Mouse (Mus musculus): ENCODE measurements around the gene Fastk. TPM values are rescaled to one million over a fixed set of nuclear protein-coding genes. Genes with fewer than 3 reads are reported as not detected.

Fastk gene
- polyA plus RNA-seq, 1 experiment from 2014 or later, result 93.7 TPM

DNA sequence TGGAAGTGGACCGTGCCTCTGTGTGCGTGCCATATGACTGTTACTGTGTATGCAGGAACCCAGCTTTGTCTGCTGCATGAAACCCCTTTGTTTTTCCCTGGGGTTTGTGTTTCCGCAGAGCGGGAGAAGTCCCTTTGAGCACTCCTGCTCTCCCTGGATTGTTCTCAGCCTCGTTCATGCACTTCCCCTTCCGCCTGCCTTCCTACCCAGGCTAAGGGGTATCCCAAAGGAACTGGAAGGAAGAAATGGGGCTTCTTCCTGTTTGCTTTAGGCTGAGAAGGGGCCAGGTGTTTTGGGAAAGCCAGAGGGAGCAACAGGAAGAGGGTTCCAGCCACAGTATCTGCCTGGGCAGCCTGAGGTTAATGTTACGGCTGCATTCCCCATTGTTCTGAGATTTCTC is 10.5 kb upstream of the Fastk start:
- H3K4me2 ChIP-seq (ENCODE audit: low read depth), result peak overlapping the region; percentile 20; the same call in 1 of the 2 replicates
- no peak overlapping the region for H3K4me3 ChIP-seq (ENCODE audit: low read depth, low read length)
- no peaks in the 10 kb centered on the region for H3K9me3 ChIP-seq (ENCODE audit: control insufficient read depth, low read length)
- no peaks in the 10 kb centered on the region for H3K27me3 ChIP-seq (ENCODE audit: control insufficient read depth, insufficient read depth, low read length)
- peak overlapping the region; percentile 35 for H3K9ac ChIP-seq (ENCODE audit: low read length)
- DNase-seq (ENCODE audit: low spot score) (no peak), ATAC-seq (ENCODE audit: insufficient read depth, low FRiP score, low TSS enrichment) (no peak)
- 73% methylated on average over 7 of the region's 7 CpGs for WGBS
- H3K36me3 ChIP-seq (ENCODE audit: control insufficient read depth, insufficient read depth, low read length), result peaks cover 2% of the 10 kb centered on the region; the same call in 1 of the 2 replicates
- no peak overlapping the region for H3K27ac ChIP-seq (ENCODE audit: low read depth, low read length)
- peaks cover 37% of the 10 kb centered on the region for H3K4me1 ChIP-seq (ENCODE audit: control insufficient read depth, insufficient read depth, low read length)

DNA sequence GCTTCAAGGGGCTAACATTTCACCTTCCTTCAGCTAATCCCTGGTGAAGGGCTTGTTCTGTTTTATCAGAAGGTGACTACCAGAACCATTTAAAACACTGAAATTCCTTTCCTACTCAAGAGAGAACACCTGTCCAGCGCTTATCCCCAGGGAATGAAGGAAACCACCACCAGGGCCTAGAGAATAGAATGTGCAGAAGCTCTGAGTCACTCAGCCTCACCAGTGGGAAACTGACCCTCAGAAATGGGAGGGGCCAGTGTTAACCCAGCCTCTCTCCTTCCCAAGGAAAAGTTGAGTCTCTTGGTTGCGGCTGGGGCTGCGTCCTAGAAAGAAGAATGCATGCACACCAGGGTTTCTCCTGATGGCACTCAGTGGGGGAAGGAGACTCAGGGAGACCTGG is 10.0 kb upstream of the Fastk start:
- peak overlapping the region; percentile 4 for H3K4me3 ChIP-seq (ENCODE audit: low read depth, low read length)
- no peaks in the 10 kb centered on the region for H3K27me3 ChIP-seq (ENCODE audit: control insufficient read depth, insufficient read depth, low read length)
- 58% methylated on average over 3 of the region's 3 CpGs for WGBS
- H3K9ac ChIP-seq (ENCODE audit: low read length), result peak overlapping the region; percentile 35
- H3K27ac ChIP-seq (ENCODE audit: low read depth, low read length), result 0 out of 2 replicates have a peak overlapping the region, but pooled peaks have one; percentile 20
- H3K4me2 ChIP-seq (ENCODE audit: low read depth), result peak overlapping the region; percentile 20
- ATAC-seq (ENCODE audit: insufficient read depth, low FRiP score, low TSS enrichment) (no peak), DNase-seq (ENCODE audit: low spot score) (no peak)
- no peaks in the 10 kb centered on the region for H3K9me3 ChIP-seq (ENCODE audit: control insufficient read depth, low read length)
- peaks cover 37% of the 10 kb centered on the region for H3K4me1 ChIP-seq (ENCODE audit: control insufficient read depth, insufficient read depth, low read length)
- H3K36me3 ChIP-seq (ENCODE audit: control insufficient read depth, insufficient read depth, low read length), result peaks cover 2% of the 10 kb centered on the region; the same call in 1 of the 2 replicates

DNA sequence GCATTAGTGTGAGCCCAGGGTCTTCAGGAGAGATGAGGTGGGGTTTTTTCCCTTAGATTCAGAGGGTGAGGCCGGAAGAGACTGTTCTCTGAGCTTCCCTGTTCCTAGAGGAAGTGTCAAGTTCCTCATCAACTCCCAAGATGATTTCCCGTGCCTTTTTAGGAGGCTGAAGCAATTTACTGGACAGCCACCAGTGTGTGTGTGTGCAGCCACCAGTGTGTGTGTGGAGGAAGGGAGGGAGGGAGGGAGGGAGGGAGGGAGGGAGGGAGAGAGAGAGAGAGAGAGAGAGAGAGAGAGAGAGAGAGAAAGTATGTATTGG is 8.9 kb upstream of the Fastk start:
- H3K9me3 ChIP-seq (ENCODE audit: control insufficient read depth, low read length), result no peaks in the 10 kb centered on the region
- peaks cover 2% of the 10 kb centered on the region; the same call in 1 of the 2 replicates for H3K36me3 ChIP-seq (ENCODE audit: control insufficient read depth, insufficient read depth, low read length)
- H3K27me3 ChIP-seq (ENCODE audit: control insufficient read depth, insufficient read depth, low read length), result no peaks in the 10 kb centered on the region
- DNase-seq (ENCODE audit: low spot score), result no peak
- peak overlapping the region; percentile 96 for H3K9ac ChIP-seq (ENCODE audit: low read length)
- H3K4me1 ChIP-seq (ENCODE audit: control insufficient read depth, insufficient read depth, low read length), result peaks cover 37% of the 10 kb centered on the region
- no peak for ATAC-seq (ENCODE audit: insufficient read depth, low FRiP score, low TSS enrichment)
- peak overlapping the region; percentile 93 for H3K4me2 ChIP-seq (ENCODE audit: low read depth)
- WGBS, result 8% methylated on average over 2 of the region's 2 CpGs
- H3K4me3 ChIP-seq (ENCODE audit: low read depth, low read length), result peak overlapping the region; percentile 92
- peak overlapping the region; percentile 63; the same call in 1 of the 2 replicates for H3K27ac ChIP-seq (ENCODE audit: low read depth, low read length)

DNA sequence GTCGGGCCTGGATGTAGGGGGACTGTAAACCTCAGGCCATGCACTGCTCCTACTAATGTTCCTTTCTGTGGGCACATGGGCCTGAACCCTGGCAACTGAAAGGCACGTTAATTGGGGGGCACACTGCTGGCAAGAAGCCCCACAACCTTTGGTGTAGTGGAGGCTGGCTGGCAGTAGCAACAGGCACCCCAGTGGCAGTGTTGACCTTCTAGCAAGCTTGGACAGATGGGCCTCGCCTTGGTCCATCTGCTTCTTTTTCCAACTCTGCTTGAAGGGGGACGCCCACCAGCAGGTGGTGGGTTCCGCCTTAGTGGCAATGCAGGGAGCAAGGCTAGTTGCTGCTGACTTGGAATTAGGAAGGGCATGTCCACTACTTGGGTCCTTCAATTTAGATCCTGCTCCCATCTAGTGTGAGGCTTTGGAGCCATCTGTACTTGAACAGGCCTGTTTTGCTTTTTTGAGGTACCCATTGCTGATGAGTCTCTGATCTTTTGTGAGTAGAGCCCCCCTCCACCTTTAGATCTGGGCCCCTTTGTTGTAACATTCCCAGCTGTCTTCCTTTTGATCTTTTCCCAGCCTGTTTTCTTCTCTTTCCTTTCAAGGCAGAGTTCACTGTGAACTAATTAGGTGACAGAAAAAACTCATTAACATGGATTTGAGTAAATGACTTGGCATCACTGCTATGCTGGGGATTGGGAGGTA is 8.3 kb upstream of the Fastk start:
- 5% methylated on average over 5 of the region's 5 CpGs for WGBS
- H3K27me3 ChIP-seq (ENCODE audit: control insufficient read depth, insufficient read depth, low read length), result no peaks in the 10 kb centered on the region
- no peak for DNase-seq (ENCODE audit: low spot score)
- peaks cover 37% of the 10 kb centered on the region for H3K4me1 ChIP-seq (ENCODE audit: control insufficient read depth, insufficient read depth, low read length)
- peak overlapping the region; percentile 63 for H3K27ac ChIP-seq (ENCODE audit: low read depth, low read length)
- peak overlapping the region; percentile 93 for H3K4me2 ChIP-seq (ENCODE audit: low read depth)
- H3K9ac ChIP-seq (ENCODE audit: low read length), result peak overlapping the region; percentile 96
- H3K36me3 ChIP-seq (ENCODE audit: control insufficient read depth, insufficient read depth, low read length), result peaks cover 2% of the 10 kb centered on the region; the same call in 1 of the 2 replicates
- no peaks in the 10 kb centered on the region for H3K9me3 ChIP-seq (ENCODE audit: control insufficient read depth, low read length)
- H3K4me3 ChIP-seq (ENCODE audit: low read depth, low read length), result peak overlapping the region; percentile 92
- no peak for ATAC-seq (ENCODE audit: insufficient read depth, low FRiP score, low TSS enrichment)

DNA sequence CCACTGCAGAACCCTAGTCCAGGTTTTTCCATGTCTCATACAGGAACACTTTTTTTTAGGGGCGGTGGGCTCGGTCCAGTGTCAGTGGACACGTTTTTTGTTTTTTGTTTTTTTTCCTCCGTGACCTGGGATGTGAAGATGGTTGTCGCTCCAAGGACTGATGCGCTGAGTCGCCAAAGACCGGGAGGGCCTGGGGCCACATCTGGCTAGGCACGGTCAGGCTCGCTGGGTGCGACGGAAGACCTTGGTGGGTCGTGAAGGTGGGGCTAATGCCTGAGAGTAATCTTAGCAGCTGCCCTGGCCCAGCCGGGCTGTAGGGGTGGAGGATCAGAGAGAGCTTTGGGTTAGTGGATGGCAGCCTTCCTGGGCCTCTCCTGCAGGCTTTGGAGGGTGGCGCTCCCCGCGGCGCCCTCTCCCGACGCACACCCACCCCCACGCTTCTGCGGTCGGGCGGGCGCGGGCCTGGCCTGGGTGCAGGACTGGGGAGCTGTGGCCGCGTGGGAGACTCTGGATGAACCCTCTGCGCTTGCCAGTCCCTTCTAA is 7.7 kb upstream of the Fastk start:
- H3K27ac ChIP-seq (ENCODE audit: low read depth, low read length), result peak overlapping the region; percentile 95
- H3K9ac ChIP-seq (ENCODE audit: low read length), result peak overlapping the region; percentile 96
- peak overlapping the region; percentile 92 for H3K4me3 ChIP-seq (ENCODE audit: low read depth, low read length)
- H3K9me3 ChIP-seq (ENCODE audit: control insufficient read depth, low read length), result no peaks in the 10 kb centered on the region
- no peak for ATAC-seq (ENCODE audit: insufficient read depth, low FRiP score, low TSS enrichment)
- under 1% methylated on average over 28 of the region's 29 CpGs for WGBS
- no peaks in the 10 kb centered on the region for H3K27me3 ChIP-seq (ENCODE audit: control insufficient read depth, insufficient read depth, low read length)
- peak overlapping the region; percentile 93 for H3K4me2 ChIP-seq (ENCODE audit: low read depth)
- peaks cover 37% of the 10 kb centered on the region for H3K4me1 ChIP-seq (ENCODE audit: control insufficient read depth, insufficient read depth, low read length)
- peaks cover 2% of the 10 kb centered on the region; the same call in 1 of the 2 replicates for H3K36me3 ChIP-seq (ENCODE audit: control insufficient read depth, insufficient read depth, low read length)
- peak; percentile 38 for DNase-seq (ENCODE audit: low spot score)

DNA sequence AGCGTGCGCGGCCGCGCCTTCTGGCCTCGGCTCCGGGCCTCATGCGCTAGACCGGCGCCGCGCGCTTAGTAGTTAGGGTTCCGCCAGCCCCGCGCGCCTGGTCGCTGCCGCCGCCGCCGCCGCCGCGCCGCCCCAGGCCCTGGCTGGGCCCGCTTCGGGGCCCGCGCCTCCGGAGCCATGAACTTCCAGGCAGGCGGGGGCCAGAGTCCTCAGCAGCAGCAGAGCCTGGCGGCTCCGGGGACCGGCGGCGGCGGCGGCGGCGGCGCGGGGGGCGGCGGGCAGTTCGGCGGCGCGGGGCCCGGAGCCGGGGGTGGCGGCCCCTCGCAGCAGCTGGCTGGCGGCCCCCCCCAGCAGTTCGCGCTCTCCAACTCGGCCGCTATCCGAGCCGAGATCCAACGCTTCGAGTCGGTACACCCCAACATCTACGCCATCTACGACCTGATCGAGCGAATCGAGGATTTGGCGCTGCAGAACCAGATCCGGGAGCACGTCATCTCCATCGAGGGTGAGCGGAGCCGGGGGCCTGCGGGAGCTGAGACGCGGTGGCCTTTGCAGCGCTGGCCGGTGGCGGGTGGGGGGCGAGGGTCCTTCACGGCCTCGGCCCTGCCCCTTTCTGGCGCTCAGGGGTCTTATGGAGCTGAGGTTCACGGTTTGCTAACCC is 7.1 kb upstream of the Fastk start, which contains the start of gene Agap3:
Agap3 (plus strand) TSS at position 148 of the 661 bp plus-strand sequence.
- peaks cover 40% of the 10 kb centered on the region for H3K4me1 ChIP-seq (ENCODE audit: control insufficient read depth, insufficient read depth, low read length)
- H3K27me3 ChIP-seq (ENCODE audit: control insufficient read depth, insufficient read depth, low read length), result no peaks in the 10 kb centered on the region
- peak within 1 kb of the TSS; percentile 96 for H3K9ac ChIP-seq (ENCODE audit: low read length)
- peaks cover 2% of the 10 kb centered on the region; the same call in 1 of the 2 replicates for H3K36me3 ChIP-seq (ENCODE audit: control insufficient read depth, insufficient read depth, low read length)
- DNase-seq (ENCODE audit: low spot score) (peak; percentile 55), ATAC-seq (ENCODE audit: insufficient read depth, low FRiP score, low TSS enrichment) (peak; percentile 10)
- H3K4me3 ChIP-seq (ENCODE audit: low read depth, low read length), result peak within 1 kb of the TSS; percentile 92
- H3K9me3 ChIP-seq (ENCODE audit: control insufficient read depth, low read length), result no peaks in the 10 kb centered on the region
- peak within 1 kb of the TSS; percentile 95 for H3K27ac ChIP-seq (ENCODE audit: low read depth, low read length)
- under 1% methylated on average over 41 of the region's 85 CpGs for WGBS
- peak within 1 kb of the TSS; percentile 93 for H3K4me2 ChIP-seq (ENCODE audit: low read depth)

DNA sequence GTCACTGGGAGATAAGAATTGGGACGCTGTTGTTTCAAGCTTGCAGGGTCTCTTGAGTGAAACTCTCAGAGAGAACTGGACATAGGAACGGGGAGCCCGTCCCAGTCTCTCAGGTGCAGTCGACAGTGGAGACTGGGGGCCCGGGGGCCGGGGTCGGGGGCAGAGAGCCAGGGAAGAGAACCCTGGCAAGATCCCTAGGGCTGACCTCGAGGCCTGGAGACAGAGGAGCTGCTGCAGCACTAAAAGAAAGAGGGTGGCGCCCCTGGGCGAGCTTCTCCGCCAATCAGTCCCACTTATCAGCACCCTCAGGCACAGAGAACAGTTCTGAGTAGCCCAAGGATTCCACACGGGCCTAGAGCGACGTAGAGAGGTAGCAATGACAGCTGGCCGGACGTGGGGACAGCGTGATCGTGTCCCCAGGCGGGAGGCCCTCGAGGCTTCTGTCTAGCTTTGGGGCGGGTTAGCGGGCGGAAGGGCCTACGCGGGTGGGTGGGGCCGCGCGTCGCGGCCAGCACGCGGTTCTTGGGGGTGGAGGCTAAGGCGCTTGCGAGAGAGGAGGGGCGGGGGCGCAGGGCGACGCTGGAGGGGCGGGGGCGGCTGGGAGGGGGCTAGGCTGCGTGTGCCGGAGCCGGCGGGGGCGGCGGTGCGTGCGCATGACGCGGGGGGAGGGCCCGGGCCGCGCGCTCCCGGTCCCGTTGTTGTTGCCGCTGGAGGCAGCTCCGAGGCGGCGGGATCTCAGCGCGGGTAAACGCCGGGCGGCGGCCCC is 6.4 kb upstream of the Fastk start:
- DNase-seq (ENCODE audit: low spot score) (peak; percentile 90), ATAC-seq (ENCODE audit: insufficient read depth, low FRiP score, low TSS enrichment) (peak; percentile 64)
- H3K36me3 ChIP-seq (ENCODE audit: control insufficient read depth, insufficient read depth, low read length), result peaks cover 2% of the 10 kb centered on the region; the same call in 1 of the 2 replicates
- H3K4me3 ChIP-seq (ENCODE audit: low read depth, low read length), result peak overlapping the region; percentile 92
- WGBS, result 3% methylated on average over 45 of the region's 66 CpGs
- H3K27me3 ChIP-seq (ENCODE audit: control insufficient read depth, insufficient read depth, low read length), result no peaks in the 10 kb centered on the region
- peak overlapping the region; percentile 95 for H3K27ac ChIP-seq (ENCODE audit: low read depth, low read length)
- peak overlapping the region; percentile 96 for H3K9ac ChIP-seq (ENCODE audit: low read length)
- peak overlapping the region; percentile 93 for H3K4me2 ChIP-seq (ENCODE audit: low read depth)
- H3K9me3 ChIP-seq (ENCODE audit: control insufficient read depth, low read length), result no peaks in the 10 kb centered on the region
- H3K4me1 ChIP-seq (ENCODE audit: control insufficient read depth, insufficient read depth, low read length), result peaks cover 41% of the 10 kb centered on the region

DNA sequence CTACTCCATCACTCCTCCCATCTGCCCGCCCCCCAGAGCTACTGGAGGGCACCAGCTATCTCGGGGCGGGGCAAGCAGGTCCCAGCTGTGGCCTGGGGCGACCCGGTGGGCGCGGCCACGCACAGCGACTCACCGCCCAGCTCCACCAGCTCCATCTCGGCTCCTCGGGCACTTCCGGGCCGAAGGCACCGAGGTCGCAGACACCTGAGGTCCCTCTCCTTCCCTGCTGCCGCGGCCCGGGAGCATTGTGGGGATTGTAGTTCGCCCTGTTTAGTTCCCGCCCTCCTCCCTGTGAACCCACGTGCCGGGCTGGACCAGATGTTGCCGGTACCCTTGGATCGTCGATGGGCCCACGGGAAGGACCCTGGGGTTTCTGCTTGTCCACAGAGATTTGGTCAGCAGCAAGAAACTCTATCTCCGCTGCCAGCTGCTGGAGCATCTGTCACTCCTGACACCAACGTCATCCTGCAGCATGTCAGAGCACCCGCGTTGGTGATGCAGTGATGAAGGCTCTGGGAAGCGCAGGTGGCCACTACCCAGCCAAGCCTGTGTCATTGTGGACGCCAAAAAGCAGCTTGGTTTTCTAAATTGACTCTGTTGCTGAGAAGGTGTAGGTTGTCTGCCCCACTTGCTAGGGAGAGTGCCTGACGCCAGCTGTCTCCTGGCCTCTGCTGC is 2.7 kb upstream of the Fastk start, which contains the start of gene Tmub1:
Tmub1 (minus strand) TSS at position 231 of the 675 bp plus-strand sequence.
- Histone ChIP-seq H3K4me3 (ENCODE audit: low read depth, low read length) (peak within 1 kb of the TSS; percentile 65), H3K27ac (ENCODE audit: low read depth, low read length) (peak within 1 kb of the TSS; percentile 56; the same call in 1 of the 2 replicates), H3K36me3 (ENCODE audit: control insufficient read depth, insufficient read depth, low read length) (0 out of 2 replicates have a peak, but pooled peaks cover 3% of the 10 kb centered on the region), H3K27me3 (ENCODE audit: control insufficient read depth, insufficient read depth, low read length) (no peaks in the 10 kb centered on the region), H3K4me1 (ENCODE audit: control insufficient read depth, insufficient read depth, low read length) (peaks cover 21% of the 10 kb centered on the region), H3K9ac (ENCODE audit: low read length) (peak within 1 kb of the TSS; percentile 63), H3K9me3 (ENCODE audit: control insufficient read depth, low read length) (no peaks in the 10 kb centered on the region), H3K4me2 (ENCODE audit: low read depth) (peak within 1 kb of the TSS; percentile 87)
- ATAC-seq (ENCODE audit: insufficient read depth, low FRiP score, low TSS enrichment), result peak; percentile 58
- DNase-seq (ENCODE audit: low spot score), result peak; percentile 85
- WGBS, result 3% methylated on average over 34 of the region's 34 CpGs
